Mouse (Mus musculus) brown adipose tissue, adult 24 weeks (tissue): ENCODE measurements around the gene Tjp2. TPM values are rescaled to one million over a fixed set of nuclear protein-coding genes. Genes with fewer than 3 reads are reported as not detected.

Source experiments
- H3K27ac ChIP-seq: fragments of 200-500 bp; replicated peaks from 2 replicates; pipeline ENCODE4 v1.5.1; 2012; ENCODE audit warnings: low read depth, mild to moderate bottlenecking, low read length
- H3K4me1 ChIP-seq: fragments of 200-500 bp; 2 replicates; pipeline ENCODE4 v1.6.1; 2012; ENCODE audit warnings: low read length, mixed read lengths; ENCODE audit not compliant: control insufficient read depth, insufficient read depth, insufficient read length
- H3K4me3 ChIP-seq: fragments of 200-500 bp; 2 replicates; pipeline ENCODE4 v1.5.1; 2012; ENCODE audit warnings: low read depth, mild to moderate bottlenecking, low read length, moderate library complexity; ENCODE audit not compliant: insufficient read depth
- polyA plus RNA-seq: library from polyadenylated mRNA; stranded (reverse); fragments of >200 nt; gene quantifications from 2 replicates; pipeline ENCODE4 v1.2.4, GENCODE M21; 2012; ENCODE audit not compliant: missing spikeins, insufficient read depth, insufficient read length

Tjp2 gene
- polyA plus RNA-seq, 1 experiment = 5.5 TPM

DNA sequence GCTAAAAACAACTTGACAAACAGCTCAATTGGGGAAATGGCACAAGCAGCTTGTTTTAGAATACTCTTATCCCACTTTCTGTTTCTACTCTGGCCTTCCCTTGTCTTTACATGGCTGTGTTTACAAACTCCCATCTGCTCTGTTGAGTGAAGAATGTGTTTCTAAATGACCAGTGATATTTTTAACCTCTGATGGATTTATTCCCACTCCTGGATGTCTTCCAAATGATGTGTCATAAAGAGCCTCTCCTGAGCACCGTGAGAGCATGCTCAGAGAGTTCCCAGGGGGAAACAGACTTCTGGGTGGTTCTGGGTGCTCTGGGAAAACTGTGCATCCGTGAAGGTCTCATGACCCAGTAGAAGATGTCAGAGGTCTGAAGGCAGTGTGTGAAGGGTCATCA, 169.9 kb downstream of the Tjp2 start:
- H3K4me1 ChIP-seq = peaks cover 9% of the 10 kb centered on the region; the same call in 1 of the 2 replicates
- no peak overlapping the region for H3K4me3 ChIP-seq
- H3K27ac ChIP-seq = peak overlapping the region; percentile 71

DNA sequence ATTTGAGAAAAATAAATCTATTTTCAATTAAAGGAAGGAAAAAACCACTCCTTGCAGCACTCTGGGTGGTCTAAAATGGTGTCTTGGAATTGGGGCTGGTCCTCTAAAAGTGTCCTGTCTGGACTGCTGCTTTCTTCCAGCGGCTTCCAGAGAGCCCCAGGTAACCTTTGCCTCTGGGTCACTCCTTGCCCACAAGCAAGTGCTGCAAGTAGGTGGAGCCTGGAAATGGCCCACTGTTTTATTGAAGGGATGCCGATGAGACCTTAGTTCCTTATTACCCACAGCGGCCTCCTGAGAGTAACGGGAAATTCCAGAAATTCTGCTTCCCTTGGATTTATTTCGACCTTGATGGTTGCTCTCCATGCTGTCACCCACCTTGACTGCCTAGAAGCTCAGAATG, 170.6 kb downstream of the Tjp2 start:
- H3K27ac ChIP-seq = peak overlapping the region; percentile 71
- H3K4me3 ChIP-seq = no peak overlapping the region
- peaks cover 9% of the 10 kb centered on the region; the same call in 1 of the 2 replicates for H3K4me1 ChIP-seq

DNA sequence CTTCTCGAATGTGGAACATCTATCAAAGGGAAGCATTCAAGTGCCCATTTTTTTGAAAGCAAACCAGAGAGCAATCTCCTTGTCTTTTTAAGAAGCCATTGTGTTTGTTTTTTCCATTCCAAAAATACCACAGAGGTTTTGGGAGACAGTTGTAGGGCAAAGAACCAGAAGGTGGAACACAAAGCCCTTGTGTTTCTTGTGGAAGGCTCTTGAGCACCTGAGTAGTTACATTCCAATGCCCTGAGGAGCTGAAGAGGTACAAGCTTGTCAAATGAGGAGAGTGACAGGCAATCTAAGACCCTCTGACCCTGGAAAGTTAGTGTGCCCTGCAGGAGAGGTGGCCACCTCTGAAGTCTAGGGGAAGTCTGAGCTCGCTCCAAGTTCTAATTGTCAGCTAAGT, 174.3 kb downstream of the Tjp2 start:
- Histone ChIP-seq H3K4me1 (peaks cover 9% of the 10 kb centered on the region; the same call in 1 of the 2 replicates), H3K4me3 (no peak overlapping the region), H3K27ac (no peak overlapping the region)

- Histone ChIP-seq H3K4me1 (peaks cover 2% of the 10 kb centered on the region; the same call in 1 of the 2 replicates), H3K27ac (no peak overlapping the region), H3K4me3 (no peak overlapping the region)
These were observed 175.5 kb downstream of the Tjp2 start for GRCm38 (mm10) chr19:24049329-24049728.

- H3K27ac ChIP-seq = no peak overlapping the region
- no peaks in the 10 kb centered on the region for H3K4me1 ChIP-seq
- H3K4me3 ChIP-seq = no peak overlapping the region
These were observed 178.3 kb downstream of the Tjp2 start for GRCm38 (mm10) chr19:24046395-24046993.

Other genes starting within 250 kb of the Tjp2 start
- 2.9 and 3.7 TPM in 2 replicates for gene Fam189a2, start 194.0 kb downstream of the Tjp2 start, polyA plus RNA-seq
- 18.6 and 37.2 TPM in 2 replicates for gene Fxn, start 55.6 kb upstream of the Tjp2 start, polyA plus RNA-seq